Mouse (Mus musculus) hindbrain, embryonic 14.5 days (tissue): Measurements from ENCODE around the gene Ccdc28b. TPM values are rescaled to one million over a fixed set of nuclear protein-coding genes. Genes with fewer than 3 reads are reported as not detected.

ENCODE experiments used
- ATAC-seq: fragments of 200-750 bp; cut with Nextera tagmentation; 2 replicates; pipeline ENCODE4 v1.8.0; 2017; ENCODE audit warnings: moderate number of reproducible peaks, mild to moderate bottlenecking, moderate TSS enrichment, moderate library complexity; ENCODE audit not compliant: low FRiP score
- DNase-seq: peaks from one replicate; pipeline ENCODE4 v3.0.0-alpha.2; 2015; ENCODE audit warnings: low spot score
- H3K27ac ChIP-seq: fragments of 300-500 bp; sonication (generic); 2 replicates; pipeline ENCODE4 v1.5.1; 2014; ENCODE audit warnings: mild to moderate bottlenecking, moderate library complexity
- H3K27me3 ChIP-seq: fragments of 300-500 bp; sonication (generic); 2 replicates; pipeline ENCODE4 v1.6.1; 2014; ENCODE audit warnings: mild to moderate bottlenecking, low read length, mixed read lengths; ENCODE audit not compliant: control insufficient read depth, insufficient read depth
- H3K36me3 ChIP-seq: fragments of 300-500 bp; sonication (generic); replicated peaks from 2 replicates; pipeline ENCODE4 v1.6.1; 2014; ENCODE audit not compliant: control insufficient read depth, insufficient read depth
- H3K4me1 ChIP-seq: fragments of 300-500 bp; sonication (generic); replicated peaks from 2 replicates; pipeline ENCODE4 v1.6.1; 2014; ENCODE audit warnings: antibody characterized with exemption, low read length, mixed read lengths; ENCODE audit not compliant: control insufficient read depth, insufficient read depth
- H3K4me2 ChIP-seq: fragments of 300-500 bp; sonication (generic); replicated peaks from 2 replicates; pipeline ENCODE4 v1.6.1; 2014; ENCODE audit warnings: mild to moderate bottlenecking, moderate library complexity
- H3K4me3 ChIP-seq: fragments of 300-500 bp; sonication (generic); replicated peaks from 2 replicates; pipeline ENCODE4 v1.5.1; 2014; ENCODE audit warnings: mild to moderate bottlenecking, low read length
- H3K9ac ChIP-seq: fragments of 300-500 bp; sonication (generic); 2 replicates; pipeline ENCODE4 v1.6.1; 2014
- H3K9me3 ChIP-seq: fragments of 300-500 bp; sonication (generic); 2 replicates; pipeline ENCODE4 v1.6.1; 2016; ENCODE audit warnings: low read length; ENCODE audit not compliant: control insufficient read depth
- WGBS: fragments of 180-500 bp; shearing (Covaris S2); extraction: QIAGEN DNeasy Blood & Tissue Kit; methylation state at CpG from one replicate; pipeline ENCODE4 v1.1.7; 2014; 5-methylcytosine and 5-hydroxymethylcytosine counted together
- polyA plus RNA-seq: library from polyadenylated mRNA; unstranded; fragments of >200 nt; fragmentation: Nextera tagmentation; extraction: Ambion mirVana; gene quantifications from 2 replicates; pipeline ENCODE4 v1.2.1, GENCODE M21; 2014

Gene Ccdc28b
- polyA plus RNA-seq, 1 experiment from 2014 or later: 128 TPM

DNA sequence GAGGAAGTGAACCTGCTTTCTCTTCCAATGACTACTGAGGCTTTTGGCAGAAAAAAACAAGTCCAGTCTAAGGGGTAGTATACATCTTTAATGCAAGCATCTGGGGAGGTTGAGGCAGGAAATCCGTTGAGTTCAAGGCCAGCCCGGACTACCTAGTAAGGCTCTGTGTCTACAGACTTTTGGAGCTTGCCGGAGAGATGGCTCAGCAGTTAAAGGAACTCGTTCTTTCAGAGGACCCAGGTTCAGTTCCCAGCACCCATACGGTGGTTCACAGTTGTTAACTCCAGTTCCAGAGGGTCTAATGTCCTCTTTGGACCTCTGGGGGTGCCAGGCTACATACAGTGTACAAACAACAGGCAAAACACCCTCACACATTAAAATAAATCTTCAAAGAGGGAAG is 5.7 kb downstream of the Ccdc28b start:
- peaks cover 24% of the 10 kb centered on the region for H3K4me1 ChIP-seq
- peaks cover 19% of the 10 kb centered on the region for H3K36me3 ChIP-seq
- H3K27ac ChIP-seq: peak overlapping the region; percentile 91; the same call in 1 of the 2 replicates
- DNase-seq (no peak), ATAC-seq (no peak)
- no peaks in the 10 kb centered on the region for H3K27me3 ChIP-seq
- peak overlapping the region; percentile 78 for H3K9ac ChIP-seq
- H3K4me2 ChIP-seq: peak overlapping the region; percentile 60
- WGBS: 97% methylated on average over 5 of the region's 5 CpGs
- peak overlapping the region; percentile 52 for H3K4me3 ChIP-seq
- H3K9me3 ChIP-seq: no peaks in the 10 kb centered on the region

DNA sequence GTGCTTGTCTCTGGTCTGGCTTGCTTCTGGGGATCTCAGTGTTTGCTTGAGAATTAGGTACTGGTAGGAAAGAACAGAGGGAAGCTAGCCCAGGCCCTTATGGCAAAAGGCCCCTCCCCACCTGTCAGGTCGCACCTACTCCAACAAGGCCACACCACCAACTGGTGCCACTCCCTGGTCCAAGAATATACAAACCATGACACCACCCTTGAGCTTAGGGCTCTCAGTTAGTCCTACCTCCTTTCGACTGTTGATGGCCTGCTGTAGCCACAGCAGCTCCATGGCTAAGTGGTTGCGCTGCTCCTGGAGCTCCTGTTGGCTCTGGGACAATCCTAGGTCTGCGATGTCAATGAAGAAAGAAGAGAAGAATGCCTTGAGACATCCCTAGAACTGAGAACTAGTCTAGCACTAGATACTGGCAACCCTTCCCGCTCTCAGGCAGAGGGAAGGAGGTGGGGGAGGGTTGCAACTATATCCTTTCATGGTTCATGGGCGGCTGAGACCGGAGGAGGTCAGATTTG is 6.6 kb downstream of the Ccdc28b start:
- Histone ChIP-seq H3K27me3 (no peaks in the 10 kb centered on the region), H3K9me3 (no peaks in the 10 kb centered on the region), H3K27ac (no peak overlapping the region), H3K4me3 (no peak overlapping the region), H3K36me3 (peaks cover 19% of the 10 kb centered on the region), H3K9ac (no peak overlapping the region), H3K4me2 (no peak overlapping the region), H3K4me1 (peaks cover 16% of the 10 kb centered on the region)
- WGBS: 96% methylated on average over 7 of the region's 7 CpGs
- no peak for DNase-seq
- ATAC-seq: no peak

DNA sequence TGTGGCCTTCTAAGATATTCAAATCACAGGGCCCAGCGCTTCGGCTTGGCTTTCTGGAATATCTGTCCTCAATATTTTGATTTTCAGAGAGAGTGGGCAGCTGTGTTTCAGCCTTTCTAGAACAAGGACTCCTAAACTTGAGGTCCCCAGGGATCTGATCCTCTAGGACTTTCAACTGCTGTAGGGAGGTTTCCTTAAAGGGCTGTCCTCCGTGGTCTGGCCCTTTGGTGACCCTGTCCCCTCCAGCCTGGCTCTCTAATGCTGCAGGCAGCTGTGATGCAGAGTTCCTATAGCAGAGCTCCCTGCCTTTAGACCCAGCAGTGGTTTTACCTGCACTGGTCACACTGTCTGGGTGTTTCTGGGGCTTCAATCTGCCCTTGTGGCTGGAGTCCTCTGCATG is 7.1 kb downstream of the Ccdc28b start:
- Histone ChIP-seq H3K4me3 (no peak overlapping the region), H3K9me3 (no peaks in the 10 kb centered on the region), H3K27me3 (no peaks in the 10 kb centered on the region), H3K36me3 (peaks cover 19% of the 10 kb centered on the region), H3K4me1 (peaks cover 10% of the 10 kb centered on the region), H3K9ac (no peak overlapping the region), H3K4me2 (no peak overlapping the region), H3K27ac (no peak overlapping the region)
- ATAC-seq (no peak), DNase-seq (no peak)
- 91% methylated on average over 3 of the region's 3 CpGs for WGBS

DNA sequence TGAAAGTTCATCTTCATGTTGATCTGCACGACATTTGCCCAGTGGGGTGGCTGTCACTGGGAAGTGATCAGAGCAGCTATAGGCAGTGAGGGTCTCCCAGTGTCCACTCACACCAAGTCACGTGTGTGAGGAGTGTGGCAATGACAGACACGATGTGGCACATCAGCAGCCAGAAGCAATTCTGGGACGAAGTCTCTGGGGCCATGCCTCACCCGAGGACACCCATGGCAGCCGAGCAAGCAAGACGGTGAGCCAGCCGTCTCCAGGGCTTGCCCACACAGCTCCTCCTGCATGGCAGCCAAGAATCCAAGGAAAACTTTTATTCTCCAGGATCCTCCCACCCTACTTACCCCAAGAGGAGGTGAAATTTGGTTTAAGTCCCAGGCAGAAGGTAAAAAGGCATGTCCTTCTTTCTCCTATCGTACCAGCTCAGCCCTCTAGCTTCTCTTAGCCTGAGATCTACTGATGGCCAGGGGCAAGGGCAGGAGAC is 7.9 kb downstream of the Ccdc28b start:
- Histone ChIP-seq H3K4me3 (no peak overlapping the region), H3K27ac (no peak overlapping the region), H3K27me3 (no peaks in the 10 kb centered on the region), H3K4me1 (peaks cover 9% of the 10 kb centered on the region; the same call in 1 of the 2 replicates), H3K9me3 (no peaks in the 10 kb centered on the region), H3K36me3 (peaks cover 19% of the 10 kb centered on the region), H3K4me2 (no peak overlapping the region), H3K9ac (no peak overlapping the region)
- no peak for ATAC-seq
- WGBS: 92% methylated on average over 9 of the region's 9 CpGs
- no peak for DNase-seq

DNA sequence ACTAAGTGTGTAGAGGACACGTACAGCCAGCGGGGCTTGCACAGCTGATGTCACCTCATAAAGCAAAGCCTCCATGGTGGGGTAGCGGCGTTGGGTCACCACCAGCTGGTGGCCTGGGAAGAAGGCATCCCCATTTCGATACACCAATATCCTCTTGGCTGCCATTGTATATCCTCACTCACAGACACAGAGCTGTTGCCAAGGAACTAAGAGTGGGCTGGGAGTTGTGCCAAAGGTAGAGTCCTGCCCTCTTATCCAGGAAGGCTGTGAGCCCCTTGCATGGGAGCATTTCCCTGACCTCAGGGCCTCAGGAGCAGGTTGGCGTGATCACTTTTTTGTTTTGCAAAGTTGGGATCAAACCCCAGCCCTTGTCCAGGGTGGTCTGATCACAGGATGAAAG is 9.7 kb downstream of the Ccdc28b start, which contains the start of gene Dcdc2b:
TSS of gene Dcdc2b (minus strand) at position 165 of the 400 bp plus-strand sequence.
- Histone ChIP-seq H3K36me3 (peaks cover 23% of the 10 kb centered on the region), H3K4me2 (no peak within 1 kb of the TSS), H3K9ac (no peak within 1 kb of the TSS), H3K27ac (no peak within 1 kb of the TSS), H3K4me3 (no peak within 1 kb of the TSS), H3K9me3 (no peaks in the 10 kb centered on the region), H3K27me3 (no peaks in the 10 kb centered on the region), H3K4me1 (peaks cover 9% of the 10 kb centered on the region; the same call in 1 of the 2 replicates)
- ATAC-seq (no peak), DNase-seq (no peak)
- 76% methylated on average over 6 of the region's 6 CpGs for WGBS

DNA sequence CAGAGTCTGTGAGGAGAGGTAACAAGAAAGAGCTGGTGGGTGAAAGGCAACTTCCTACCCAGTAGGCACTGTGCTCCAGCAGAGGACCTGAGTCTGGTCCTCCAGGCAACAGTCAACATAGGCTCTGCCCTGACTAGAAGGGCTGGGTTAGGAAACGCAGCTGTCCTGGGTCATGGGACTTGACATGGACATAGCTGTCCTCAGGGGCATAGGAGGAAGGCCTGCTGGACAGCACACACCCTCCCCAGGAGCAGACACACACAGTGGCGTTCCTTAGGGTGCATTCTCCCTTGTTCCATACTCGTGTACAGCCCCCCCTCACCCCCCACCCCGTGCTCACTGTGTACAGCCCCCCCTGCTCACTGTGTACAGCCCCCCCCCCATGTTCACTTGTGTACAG is 13.3 kb downstream of the Ccdc28b start:
- no peaks in the 10 kb centered on the region for H3K9me3 ChIP-seq
- no peak overlapping the region for H3K4me2 ChIP-seq
- DNase-seq (no peak), ATAC-seq (peak; percentile 28; the same call in 1 of the 2 replicates)
- no peak overlapping the region for H3K9ac ChIP-seq
- H3K36me3 ChIP-seq: peaks cover 35% of the 10 kb centered on the region
- WGBS: 71% methylated on average over 4 of the region's 4 CpGs
- no peak overlapping the region for H3K27ac ChIP-seq
- no peak overlapping the region for H3K4me3 ChIP-seq
- peaks cover 3% of the 10 kb centered on the region; the same call in 1 of the 2 replicates for H3K4me1 ChIP-seq
- no peaks in the 10 kb centered on the region for H3K27me3 ChIP-seq

DNA sequence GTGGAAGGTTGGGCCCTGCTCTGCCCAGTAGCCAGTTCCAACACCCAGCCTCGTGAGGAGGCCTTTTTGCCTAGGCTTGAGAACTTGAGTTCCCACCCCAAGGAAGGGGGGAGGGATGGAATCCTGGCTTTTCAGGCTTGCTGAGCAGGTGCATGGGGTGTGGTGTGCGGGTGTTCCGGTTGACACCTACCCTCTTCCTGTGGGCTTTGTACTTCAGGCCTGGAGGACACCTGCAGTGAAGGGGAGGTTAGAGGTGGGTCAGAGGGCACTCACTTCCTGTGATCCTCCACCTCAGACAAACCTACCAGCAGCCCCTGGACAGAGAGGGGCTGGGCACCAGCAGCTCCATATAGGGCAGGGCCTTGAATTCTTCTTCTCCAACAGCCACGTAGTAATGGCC is 13.7 kb downstream of the Ccdc28b start:
- no peak for DNase-seq
- Histone ChIP-seq H3K36me3 (peaks cover 38% of the 10 kb centered on the region), H3K9ac (no peak overlapping the region), H3K4me3 (no peak overlapping the region), H3K27ac (no peak overlapping the region), H3K4me2 (no peak overlapping the region), H3K27me3 (no peaks in the 10 kb centered on the region), H3K9me3 (no peaks in the 10 kb centered on the region), H3K4me1 (peaks cover 3% of the 10 kb centered on the region; the same call in 1 of the 2 replicates)
- WGBS: 74% methylated on average over 4 of the region's 4 CpGs
- ATAC-seq: no peak

DNA sequence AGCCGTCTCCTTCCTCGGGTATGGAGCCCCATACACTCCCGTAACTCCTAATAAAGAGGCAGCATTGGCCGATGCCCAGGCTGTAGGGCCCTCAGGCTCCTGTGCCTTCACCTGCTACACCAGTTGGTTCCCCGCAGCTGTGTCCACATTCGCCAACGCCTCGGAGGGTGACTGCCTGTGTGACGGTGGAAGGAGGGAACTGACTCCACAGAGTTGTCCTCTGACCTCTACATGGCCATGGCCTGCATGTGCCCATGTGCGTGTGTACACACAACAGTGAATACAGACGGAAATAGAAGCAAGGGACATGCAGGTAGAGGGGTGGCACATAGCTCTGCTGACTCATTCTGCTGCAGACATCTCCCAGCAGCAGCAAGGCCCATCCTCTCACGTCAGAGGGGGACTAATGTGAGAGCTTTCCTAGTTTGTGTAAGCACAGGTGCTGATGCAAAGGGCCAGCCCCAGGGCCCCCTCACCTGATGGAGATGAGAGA is 14.6 kb downstream of the Ccdc28b start:
- Histone ChIP-seq H3K4me3 (no peak overlapping the region), H3K4me2 (no peak overlapping the region), H3K27ac (no peak overlapping the region), H3K4me1 (peaks cover 3% of the 10 kb centered on the region; the same call in 1 of the 2 replicates), H3K9me3 (no peaks in the 10 kb centered on the region), H3K27me3 (no peaks in the 10 kb centered on the region), H3K9ac (no peak overlapping the region), H3K36me3 (peaks cover 47% of the 10 kb centered on the region)
- DNase-seq: no peak
- no peak for ATAC-seq
- 85% methylated on average over 12 of the region's 12 CpGs for WGBS

DNA sequence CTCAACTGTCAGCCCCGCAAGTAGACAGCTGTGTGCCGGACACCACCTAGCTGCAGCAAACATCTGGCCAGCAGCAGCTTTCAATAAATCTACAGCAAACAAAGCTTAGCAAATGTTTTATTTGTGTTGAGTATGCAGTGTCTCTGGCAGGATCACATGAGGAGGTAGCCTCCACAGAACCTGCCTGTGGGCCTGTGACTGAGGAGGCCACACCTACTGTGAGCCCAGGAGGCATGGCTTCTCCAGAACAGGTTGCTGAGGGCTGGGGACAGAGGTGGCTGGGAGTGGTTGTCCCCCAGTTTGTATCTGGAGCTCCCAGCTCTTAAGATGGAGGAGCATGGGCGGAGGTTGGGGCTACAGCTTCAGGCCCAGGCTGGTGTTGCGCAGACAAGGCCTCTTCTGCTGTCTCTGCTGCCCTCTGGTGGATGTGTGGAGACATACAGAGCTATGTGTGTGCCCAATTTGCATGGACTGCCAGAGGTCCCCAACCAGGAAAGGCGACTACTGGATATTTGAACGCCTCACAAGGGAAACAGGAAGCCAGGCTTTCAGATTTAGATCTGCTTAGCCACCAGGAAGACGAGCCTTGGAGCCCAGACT is 15.2 kb downstream of the Ccdc28b start:
- ATAC-seq (peak; percentile 84), DNase-seq (peak; percentile 85)
- no peaks in the 10 kb centered on the region for H3K9me3 ChIP-seq
- peaks cover 3% of the 10 kb centered on the region; the same call in 1 of the 2 replicates for H3K4me1 ChIP-seq
- no peak overlapping the region for H3K4me3 ChIP-seq
- H3K9ac ChIP-seq: peak overlapping the region; percentile 40
- no peaks in the 10 kb centered on the region for H3K27me3 ChIP-seq
- no peak overlapping the region for H3K4me2 ChIP-seq
- H3K36me3 ChIP-seq: peaks cover 52% of the 10 kb centered on the region
- 40% methylated on average over 7 of the region's 7 CpGs for WGBS
- peak overlapping the region; percentile 64 for H3K27ac ChIP-seq
